Mouse (Mus musculus) stomach, embryonic 14.5 days (tissue): ENCODE measurements around the gene Msmp. TPM values are rescaled to one million over a fixed set of nuclear protein-coding genes. Genes with fewer than 3 reads are reported as not detected.

ENCODE experiments used
- ATAC-seq: fragments of 200-750 bp; cut with Nextera tagmentation; 2 replicates; pipeline ENCODE4 v1.8.0; 2017; ENCODE audit warnings: low read depth, moderate TSS enrichment; ENCODE audit not compliant: insufficient number of reproducible peaks, insufficient read depth, low FRiP score
- H3K27ac ChIP-seq: fragments of 300-500 bp; sonication (generic); 2 replicates; pipeline ENCODE4 v1.5.1; 2014; ENCODE audit warnings: mild to moderate bottlenecking, low read length, moderate library complexity, mixed read lengths
- H3K27me3 ChIP-seq: fragments of 300-500 bp; sonication (generic); 2 replicates; pipeline ENCODE4 v1.6.1; 2014; ENCODE audit warnings: low read length, control low read depth, mixed read lengths; ENCODE audit not compliant: control insufficient read depth, insufficient read depth
- H3K36me3 ChIP-seq: fragments of 300-500 bp; sonication (generic); 2 replicates; pipeline ENCODE4 v1.6.1; 2014; ENCODE audit warnings: mild to moderate bottlenecking, control low read depth, low read length, moderate library complexity, mixed read lengths; ENCODE audit not compliant: control insufficient read depth, insufficient read depth
- H3K4me1 ChIP-seq: fragments of 300-500 bp; sonication (generic); 2 replicates; pipeline ENCODE4 v1.6.1; 2014; ENCODE audit warnings: low read length, control low read depth, mixed read lengths; ENCODE audit not compliant: control insufficient read depth, insufficient read depth
- H3K4me2 ChIP-seq: fragments of 300-500 bp; sonication (generic); replicated peaks from 2 replicates; pipeline ENCODE4 v1.6.1; 2014; ENCODE audit warnings: low read depth, low read length, control low read depth
- H3K4me3 ChIP-seq: fragments of 300-500 bp; sonication (generic); 2 replicates; pipeline ENCODE4 v1.5.1; 2014; ENCODE audit warnings: low read depth, low read length, control low read depth
- H3K9ac ChIP-seq: fragments of 300-500 bp; sonication (generic); replicated peaks from 2 replicates; pipeline ENCODE4 v1.6.1; 2014; ENCODE audit warnings: low read depth, mild to moderate bottlenecking, control low read depth, low read length, moderate library complexity, mixed read lengths
- H3K9me3 ChIP-seq: fragments of 300-500 bp; sonication (generic); 2 replicates; pipeline ENCODE4 v1.6.1; 2016; ENCODE audit warnings: low read depth, low read length, control low read depth; ENCODE audit not compliant: control insufficient read depth
- whole genome bisulfite sequencing: fragments of 180-500 bp; shearing (Covaris S2); extraction: QIAGEN DNeasy Blood & Tissue Kit; methylation state at CpG from one replicate; pipeline ENCODE4 v1.1.7; 2014; 5-methylcytosine and 5-hydroxymethylcytosine counted together
- polyA plus RNA-seq: library from polyadenylated mRNA; unstranded; fragments of >200 nt; fragmentation: Nextera tagmentation; extraction: Ambion mirVana; gene quantifications from 2 replicates; pipeline ENCODE4 v1.2.1, GENCODE M21; 2014

Gene Msmp
- polyA plus RNA-seq: 0.91 and 1.0 TPM in 2 replicates

DNA sequence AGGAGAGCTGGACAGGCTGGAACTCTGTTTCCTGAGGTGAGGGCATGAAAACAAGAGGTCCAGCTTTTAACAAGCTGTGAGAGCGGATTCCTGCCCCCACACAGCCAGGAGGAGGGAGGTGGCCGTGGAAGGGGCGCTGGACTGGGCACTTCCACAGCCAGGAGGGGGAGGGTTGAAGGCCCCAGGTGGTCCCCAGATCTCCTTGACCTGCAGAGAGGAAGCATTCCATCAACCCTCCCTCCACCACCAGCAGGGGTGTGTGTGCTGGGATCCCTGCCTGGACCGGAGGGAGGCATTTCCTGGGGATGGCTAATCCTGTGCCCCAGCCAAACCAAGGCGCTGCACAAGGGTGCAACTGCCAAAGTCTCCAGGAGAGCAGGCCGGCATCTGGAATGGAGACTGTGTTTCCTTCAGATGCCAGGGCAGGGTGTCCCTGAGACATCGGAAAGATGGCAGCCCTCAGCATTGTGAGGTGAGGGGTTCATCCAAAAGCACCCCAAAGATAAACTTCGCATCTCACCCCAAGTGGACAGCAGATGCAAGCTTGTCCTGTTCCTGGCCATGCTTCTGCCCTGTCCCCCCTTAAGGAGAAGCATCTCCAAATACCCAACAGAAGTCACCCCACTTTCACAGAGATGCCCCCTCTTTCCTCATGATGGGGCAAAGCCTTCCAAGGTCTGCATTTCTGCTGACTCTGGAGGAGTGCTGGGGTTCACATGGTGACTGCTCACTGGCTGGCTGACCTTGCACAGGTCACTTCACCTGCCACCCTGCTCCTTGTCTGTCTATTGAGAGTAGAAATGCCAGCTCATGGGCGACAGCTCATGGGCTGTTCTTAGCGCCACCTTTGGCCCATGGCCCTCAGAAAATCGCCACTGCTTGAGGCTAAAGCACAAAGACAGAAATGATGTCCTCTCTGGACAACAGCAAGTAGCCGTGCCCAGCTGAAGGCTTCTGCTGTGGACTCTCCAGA lies at the start of gene Msmp:
Gene Msmp (minus strand): TSS at position 51 of the 973 bp plus-strand sequence.
- Histone ChIP-seq H3K27me3 (no peaks in the 10 kb centered on the region), H3K9me3 (no peaks in the 10 kb centered on the region), H3K36me3 (peaks cover 40% of the 10 kb centered on the region), H3K4me3 (no peak within 1 kb of the TSS), H3K9ac (no peak within 1 kb of the TSS), H3K27ac (no peak within 1 kb of the TSS), H3K4me2 (no peak within 1 kb of the TSS), H3K4me1 (peaks cover 2% of the 10 kb centered on the region; the same call in 1 of the 2 replicates)
- ATAC-seq: no peak
- WGBS: 62% methylated on average over 12 of the region's 12 CpGs

DNA sequence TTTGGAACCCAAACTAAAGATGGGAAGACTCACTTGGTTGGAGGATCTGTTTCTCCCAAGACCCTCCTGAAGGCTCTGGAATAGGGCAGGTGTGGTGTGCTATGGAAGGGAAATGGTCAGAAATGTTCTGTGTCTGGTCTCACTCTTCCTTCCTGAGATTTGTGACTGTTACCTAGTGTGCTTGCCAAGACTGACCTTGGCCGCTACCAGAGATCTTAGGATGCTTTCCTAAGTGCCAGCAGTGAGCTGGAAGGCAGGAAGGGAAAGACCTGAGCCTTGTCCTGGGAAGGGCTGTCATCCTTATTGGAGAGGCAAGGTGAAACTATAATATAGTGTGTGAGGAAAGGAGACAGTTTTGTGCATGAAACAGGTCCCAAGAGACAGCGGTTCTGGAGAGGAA lies 49.4 kb upstream of the Msmp start:
- H3K4me1 ChIP-seq: peaks cover 16% of the 10 kb centered on the region
- H3K4me2 ChIP-seq: no peak overlapping the region
- no peaks in the 10 kb centered on the region for H3K9me3 ChIP-seq
- no peak overlapping the region for H3K27ac ChIP-seq
- H3K9ac ChIP-seq: no peak overlapping the region
- H3K36me3 ChIP-seq: no peaks in the 10 kb centered on the region
- ATAC-seq: no peak
- no peak overlapping the region for H3K4me3 ChIP-seq
- H3K27me3 ChIP-seq: no peaks in the 10 kb centered on the region
- WGBS: 90% methylated on average over 2 of the region's 2 CpGs

DNA sequence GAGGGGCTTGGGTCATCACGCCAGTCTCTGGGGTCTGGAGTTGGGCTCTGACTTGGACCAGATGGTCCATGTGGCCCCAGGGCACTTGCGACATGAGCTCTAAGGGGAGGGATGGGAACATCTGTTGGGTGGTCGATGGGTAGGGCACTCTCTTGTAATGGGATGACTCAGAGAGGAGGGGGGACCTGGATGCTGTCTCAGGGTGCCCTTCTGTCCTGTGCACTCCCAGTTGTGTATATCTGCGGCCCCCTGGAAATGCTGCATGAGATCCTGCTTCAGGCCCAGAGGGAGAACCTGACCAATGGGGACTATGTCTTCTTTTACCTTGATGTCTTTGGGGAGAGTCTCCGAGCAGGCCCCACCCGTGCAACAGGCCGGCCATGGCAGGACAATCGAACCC lies 49.0 kb upstream of the Msmp start:
- no peak overlapping the region for H3K4me3 ChIP-seq
- no peak overlapping the region for H3K27ac ChIP-seq
- no peak overlapping the region for H3K9ac ChIP-seq
- H3K4me1 ChIP-seq: peaks cover 16% of the 10 kb centered on the region
- WGBS: 85% methylated on average over 8 of the region's 8 CpGs
- no peaks in the 10 kb centered on the region for H3K36me3 ChIP-seq
- no peaks in the 10 kb centered on the region for H3K27me3 ChIP-seq
- no peaks in the 10 kb centered on the region for H3K9me3 ChIP-seq
- 0 out of 2 replicates have a peak overlapping the region, but pooled peaks have one; percentile 86 for H3K4me2 ChIP-seq
- no peak for ATAC-seq

DNA sequence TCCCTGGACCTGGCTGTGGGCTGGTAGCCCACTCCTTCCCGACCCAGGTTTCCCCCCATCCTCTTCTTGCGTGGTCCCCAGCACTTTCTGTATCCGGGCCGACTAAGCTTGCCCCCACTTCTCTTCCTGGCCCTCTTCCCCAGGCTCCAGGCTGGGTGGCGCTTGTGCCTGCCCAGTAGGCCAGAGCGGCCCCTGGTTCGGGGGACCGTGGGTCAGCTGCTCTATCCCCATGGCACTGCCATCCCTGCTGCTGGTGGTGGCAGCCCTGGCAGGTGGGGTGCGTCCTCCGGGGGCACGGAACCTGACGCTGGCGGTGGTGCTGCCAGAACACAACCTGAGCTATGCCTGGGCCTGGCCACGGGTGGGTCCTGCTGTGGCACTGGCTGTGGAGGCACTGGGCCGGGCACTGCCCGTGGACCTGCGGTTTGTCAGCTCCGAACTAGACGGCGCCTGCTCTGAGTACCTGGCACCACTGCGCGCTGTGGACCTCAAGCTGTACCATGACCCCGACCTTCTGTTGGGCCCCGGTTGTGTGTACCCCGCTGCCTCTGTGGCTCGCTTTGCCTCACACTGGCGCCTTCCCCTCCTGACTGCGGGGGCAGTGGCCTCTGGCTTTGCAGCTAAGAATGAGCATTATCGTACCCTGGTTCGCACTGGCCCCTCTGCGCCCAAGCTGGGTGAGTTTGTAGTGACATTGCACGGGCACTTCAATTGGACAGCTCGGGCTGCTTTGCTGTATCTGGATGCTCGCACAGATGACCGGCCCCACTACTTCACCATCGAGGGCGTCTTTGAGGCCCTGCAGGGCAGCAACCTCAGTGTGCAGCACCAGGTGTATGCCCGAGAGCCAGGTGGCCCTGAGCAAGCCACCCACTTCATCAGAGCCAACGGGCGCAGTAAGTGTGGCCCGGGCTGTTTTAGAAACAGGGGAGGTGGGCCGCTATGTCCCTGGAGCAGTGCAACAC lies 47.9 kb upstream of the Msmp start:
- Histone ChIP-seq H3K9ac (peak overlapping the region; percentile 76), H3K36me3 (no peaks in the 10 kb centered on the region), H3K4me1 (peaks cover 16% of the 10 kb centered on the region), H3K27ac (no peak overlapping the region; the same call in 1 of the 2 replicates), H3K4me3 (peak overlapping the region; percentile 57), H3K4me2 (peak overlapping the region; percentile 86), H3K27me3 (no peaks in the 10 kb centered on the region), H3K9me3 (no peaks in the 10 kb centered on the region)
- WGBS: 47% methylated on average over 42 of the region's 42 CpGs
- peak; percentile 10; the same call in 1 of the 2 replicates for ATAC-seq

DNA sequence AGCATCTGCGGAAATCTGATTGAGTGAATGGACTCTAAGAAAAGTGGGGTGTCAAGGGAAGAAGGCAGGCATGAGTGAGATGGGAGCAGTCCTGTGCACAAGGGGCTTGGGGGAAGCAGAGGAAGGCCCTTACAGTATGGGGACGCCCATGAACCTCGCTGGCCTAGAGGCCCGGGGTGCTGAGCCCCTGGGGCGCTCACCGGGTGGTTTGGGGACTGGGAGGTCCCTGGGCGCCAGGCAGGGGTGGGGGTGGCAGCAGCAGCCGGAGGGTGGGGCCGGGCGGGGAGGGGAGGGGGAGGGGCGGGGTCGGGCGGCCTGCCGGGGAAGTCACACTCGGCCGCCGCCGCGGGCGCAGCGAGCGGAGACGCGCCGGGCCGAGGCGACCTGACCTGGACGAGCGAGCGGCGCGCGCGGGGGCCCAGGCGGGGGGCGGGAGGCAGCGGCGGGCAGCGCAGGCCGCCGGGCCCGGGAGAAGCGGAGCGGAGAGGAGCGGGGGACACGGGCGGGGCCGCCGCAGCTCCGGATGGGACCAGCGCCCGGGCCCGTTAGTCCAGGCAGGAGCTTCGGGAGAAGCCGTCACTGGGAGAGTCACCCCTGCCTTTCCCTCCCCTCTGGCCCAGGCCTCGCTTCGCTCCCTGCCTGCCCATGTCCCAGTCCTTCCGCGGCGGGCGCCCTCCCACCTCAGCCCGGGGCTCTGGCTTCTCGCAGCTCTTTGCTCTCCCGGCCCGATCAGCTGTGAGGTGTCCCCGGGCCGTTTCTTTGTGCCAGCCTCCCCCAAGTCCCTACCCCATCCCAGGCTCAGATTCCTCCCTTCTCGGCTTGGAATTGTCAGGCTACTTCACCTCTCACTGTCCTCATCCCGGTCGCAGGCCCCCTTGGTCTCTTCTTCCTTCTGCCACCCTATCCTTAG lies 47.0 kb upstream of the Msmp start, which contains the start of gene Npr2:
Gene Npr2 (plus strand): TSS at position 890 of the 910 bp plus-strand sequence.
- H3K27me3 ChIP-seq: no peaks in the 10 kb centered on the region
- H3K36me3 ChIP-seq: no peaks in the 10 kb centered on the region
- H3K4me3 ChIP-seq: peak within 1 kb of the TSS; percentile 57
- H3K9ac ChIP-seq: peak within 1 kb of the TSS; percentile 76
- no peaks in the 10 kb centered on the region for H3K9me3 ChIP-seq
- 2% methylated on average over 54 of the region's 70 CpGs for WGBS
- peak within 1 kb of the TSS; percentile 86 for H3K4me2 ChIP-seq
- peak; percentile 54; the same call in 1 of the 2 replicates for ATAC-seq
- peaks cover 16% of the 10 kb centered on the region for H3K4me1 ChIP-seq
- H3K27ac ChIP-seq: peak within 1 kb of the TSS; percentile 61

DNA sequence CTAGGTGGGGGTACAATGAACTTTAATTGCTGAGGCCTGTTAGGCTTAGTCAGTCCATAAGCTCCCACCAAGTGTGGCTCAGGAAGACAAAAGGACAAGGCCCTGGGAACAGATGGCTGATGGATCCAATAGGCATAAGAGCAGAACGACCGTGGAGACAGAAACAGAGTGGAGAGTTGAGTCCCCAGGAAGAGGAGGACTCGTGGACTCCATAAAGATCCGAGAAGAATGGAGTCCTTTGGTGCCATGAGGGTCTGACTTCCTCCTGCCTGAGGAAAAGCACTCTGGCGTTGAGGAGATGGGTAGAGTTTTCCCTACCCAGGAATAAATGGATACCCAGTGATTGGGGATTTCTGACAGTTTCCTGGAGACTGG lies 46.4 kb upstream of the Msmp start:
- H3K4me2 ChIP-seq: peak overlapping the region; percentile 86; the same call in 1 of the 2 replicates
- no peak overlapping the region for H3K9ac ChIP-seq
- peaks cover under 1% of the 10 kb centered on the region for H3K9me3 ChIP-seq
- no peak for ATAC-seq
- H3K4me1 ChIP-seq: peaks cover 16% of the 10 kb centered on the region
- WGBS: 30% methylated on average over 5 of the region's 5 CpGs
- peak overlapping the region; percentile 57; the same call in 1 of the 2 replicates for H3K4me3 ChIP-seq
- H3K27me3 ChIP-seq: no peaks in the 10 kb centered on the region
- no peaks in the 10 kb centered on the region for H3K36me3 ChIP-seq
- H3K27ac ChIP-seq: peak overlapping the region; percentile 61

DNA sequence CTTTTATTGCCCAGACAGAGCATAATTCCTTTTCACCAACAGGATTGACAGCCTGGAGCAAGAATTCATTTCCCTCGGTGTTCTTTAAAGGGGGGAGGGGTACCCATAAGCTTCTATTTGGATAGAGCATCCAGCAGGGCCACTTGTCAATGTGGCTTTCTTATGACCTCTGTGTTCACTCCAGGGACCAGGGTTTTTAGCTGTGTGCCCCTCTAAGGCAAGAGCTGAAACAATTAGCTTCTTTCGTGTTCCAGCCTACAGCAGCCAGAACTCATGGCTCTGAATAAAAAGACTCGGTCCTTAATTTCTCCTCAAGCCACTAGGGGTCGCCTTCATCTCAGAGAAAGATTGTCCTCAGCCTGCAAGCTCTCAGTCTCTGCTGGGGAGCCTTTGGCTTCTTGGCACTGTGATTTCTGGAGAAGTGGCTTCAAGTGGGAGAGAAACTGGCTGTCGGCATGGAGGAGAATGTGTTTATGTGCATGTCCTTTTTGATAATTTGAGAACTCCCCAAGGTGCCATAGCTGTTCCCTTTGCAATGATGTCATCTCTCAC lies 45.8 kb upstream of the Msmp start:
- no peak overlapping the region for H3K4me2 ChIP-seq
- no peak overlapping the region; the same call in 1 of the 2 replicates for H3K27ac ChIP-seq
- peak; percentile 63; the same call in 1 of the 2 replicates for ATAC-seq
- H3K27me3 ChIP-seq: no peaks in the 10 kb centered on the region
- H3K4me1 ChIP-seq: peaks cover 16% of the 10 kb centered on the region
- no peak overlapping the region for H3K4me3 ChIP-seq
- H3K36me3 ChIP-seq: no peaks in the 10 kb centered on the region
- no peak overlapping the region for H3K9ac ChIP-seq
- H3K9me3 ChIP-seq: peaks cover 6% of the 10 kb centered on the region
- WGBS: 7% methylated on average over 5 of the region's 5 CpGs
